Mouse (Mus musculus): ENCODE results near the gene Mx1. TPM values are rescaled to one million over a fixed set of nuclear protein-coding genes. Genes with fewer than 3 reads are reported as not detected.

The Mx1 gene
- total RNA-seq, 2 experiments from 2014 or later, result 1.4 to 2.9 TPM

Other genes starting within 250 kb of the Mx1 start
- 10 to 100 TPM; 14.7 to 18.6 TPM for gene Bace2, start 106.2 kb downstream of the Mx1 start, total RNA-seq (2021)
- not detected for gene Fam3b, start 51.9 kb upstream of the Mx1 start, total RNA-seq (2021)
- gene Tmprss2, start 148.3 kb upstream of the Mx1 start, total RNA-seq (2021), result not detected